Mouse (Mus musculus): ENCODE data around the gene Nhsl1. TPM values are rescaled to one million over a fixed set of nuclear protein-coding genes. Genes with fewer than 3 reads are reported as not detected.

Gene Nhsl1
- polyA plus RNA-seq, 1 experiment from 2014 or later: 23.4 TPM

- WGBS: 67% methylated on average over 8 of the region's 8 CpGs
- no peak for DNase-seq (ENCODE audit: low spot score)
- Histone ChIP-seq H3K27ac (ENCODE audit: low read depth, low read length) (no peak overlapping the region), H3K36me3 (ENCODE audit: control insufficient read depth, insufficient read depth, low read length) (no peaks in the 10 kb centered on the region), H3K4me1 (replicated peaks; ENCODE audit: control insufficient read depth, insufficient read depth, low read length) (no peaks in the 10 kb centered on the region), H3K9me3 (ENCODE audit: control insufficient read depth, low read length) (no peaks in the 10 kb centered on the region), H3K27me3 (ENCODE audit: control insufficient read depth, insufficient read depth, low read length) (no peaks in the 10 kb centered on the region), H3K9ac (ENCODE audit: low read depth, low read length) (no peak overlapping the region), H3K4me3 (ENCODE audit: low read depth, low read length) (no peak overlapping the region), H3K4me2 (replicated peaks; ENCODE audit: low read depth, low read length) (no peak overlapping the region)
- no peak for ATAC-seq (ENCODE audit: low FRiP score)
These were observed 111.4 kb downstream of the Nhsl1 start for GRCm38 (mm10) chr10:18430141-18430540.

- peak; percentile 62 for ATAC-seq (ENCODE audit: low FRiP score)
These were observed 112.2 kb downstream of the Nhsl1 start for GRCm38 (mm10) chr10:18430973-18431372.

GRCm38 (mm10) chr10:18431546-18431945 lies 112.8 kb downstream of the Nhsl1 start:
- H3K4me3 ChIP-seq (ENCODE audit: low read depth, low read length): no peak overlapping the region
- DNase-seq (ENCODE audit: low spot score): no peak
- no peaks in the 10 kb centered on the region for H3K9me3 ChIP-seq (ENCODE audit: control insufficient read depth, low read length)
- 80% methylated on average over 3 of the region's 3 CpGs for WGBS
- ATAC-seq (ENCODE audit: low FRiP score): no peak
- H3K36me3 ChIP-seq (ENCODE audit: control insufficient read depth, insufficient read depth, low read length): no peaks in the 10 kb centered on the region
- no peak overlapping the region for H3K27ac ChIP-seq (ENCODE audit: low read depth, low read length)
- no peaks in the 10 kb centered on the region for H3K27me3 ChIP-seq (ENCODE audit: control insufficient read depth, insufficient read depth, low read length)
- H3K4me2 ChIP-seq (replicated peaks; ENCODE audit: low read depth, low read length): no peak overlapping the region
- H3K4me1 ChIP-seq (replicated peaks; ENCODE audit: control insufficient read depth, insufficient read depth, low read length): peaks cover 3% of the 10 kb centered on the region
- H3K9ac ChIP-seq (ENCODE audit: low read depth, low read length): no peak overlapping the region

More at GRCm38 (mm10) chr10:18430973-18431372, 112.2 kb downstream of the Nhsl1 start:
- H3K27ac ChIP-seq (ENCODE audit: low read depth, low read length): peak overlapping the region; percentile 51; the same call in 1 of the 2 replicates
- no peaks in the 10 kb centered on the region for H3K36me3 ChIP-seq (ENCODE audit: control insufficient read depth, insufficient read depth, low read length)
- H3K4me1 ChIP-seq (replicated peaks; ENCODE audit: control insufficient read depth, insufficient read depth, low read length): no peaks in the 10 kb centered on the region; the same call in 1 of the 2 replicates
- peak; percentile 54 for DNase-seq (ENCODE audit: low spot score)
- whole genome bisulfite sequencing: 4% methylated on average over 18 of the region's 18 CpGs
- no peaks in the 10 kb centered on the region for H3K27me3 ChIP-seq (ENCODE audit: control insufficient read depth, insufficient read depth, low read length)
- H3K9ac ChIP-seq (ENCODE audit: low read depth, low read length): peak overlapping the region; percentile 40; the same call in 1 of the 2 replicates
- peak overlapping the region; percentile 47 for H3K4me2 ChIP-seq (replicated peaks; ENCODE audit: low read depth, low read length)
- no peaks in the 10 kb centered on the region for H3K9me3 ChIP-seq (ENCODE audit: control insufficient read depth, low read length)
- peak overlapping the region; percentile 28 for H3K4me3 ChIP-seq (ENCODE audit: low read depth, low read length)

- DNase-seq (ENCODE audit: low spot score) (no peak), ATAC-seq (ENCODE audit: low FRiP score) (no peak)
- H3K9me3 ChIP-seq (ENCODE audit: control insufficient read depth, low read length): no peaks in the 10 kb centered on the region
- no peak overlapping the region for H3K4me3 ChIP-seq (ENCODE audit: low read depth, low read length)
- WGBS: 73% methylated on average over 6 of the region's 6 CpGs
- no peak overlapping the region for H3K27ac ChIP-seq (ENCODE audit: low read depth, low read length)
- no peak overlapping the region for H3K9ac ChIP-seq (ENCODE audit: low read depth, low read length)
- no peaks in the 10 kb centered on the region for H3K36me3 ChIP-seq (ENCODE audit: control insufficient read depth, insufficient read depth, low read length)
- H3K4me2 ChIP-seq (replicated peaks; ENCODE audit: low read depth, low read length): no peak overlapping the region
- H3K27me3 ChIP-seq (ENCODE audit: control insufficient read depth, insufficient read depth, low read length): no peaks in the 10 kb centered on the region
- peaks cover 3% of the 10 kb centered on the region for H3K4me1 ChIP-seq (replicated peaks; ENCODE audit: control insufficient read depth, insufficient read depth, low read length)
These were observed 116.7 kb downstream of the Nhsl1 start for GRCm38 (mm10) chr10:18435454-18435853.

GRCm38 (mm10) chr10:18435938-18436337 lies 117.2 kb downstream of the Nhsl1 start:
- Histone ChIP-seq H3K9me3 (ENCODE audit: control insufficient read depth, low read length) (no peaks in the 10 kb centered on the region), H3K4me1 (replicated peaks; ENCODE audit: control insufficient read depth, insufficient read depth, low read length) (peaks cover 3% of the 10 kb centered on the region), H3K27me3 (ENCODE audit: control insufficient read depth, insufficient read depth, low read length) (no peaks in the 10 kb centered on the region), H3K27ac (ENCODE audit: low read depth, low read length) (no peak overlapping the region), H3K4me3 (ENCODE audit: low read depth, low read length) (no peak overlapping the region), H3K36me3 (ENCODE audit: control insufficient read depth, insufficient read depth, low read length) (no peaks in the 10 kb centered on the region), H3K9ac (ENCODE audit: low read depth, low read length) (no peak overlapping the region), H3K4me2 (replicated peaks; ENCODE audit: low read depth, low read length) (no peak overlapping the region)
- no peak for DNase-seq (ENCODE audit: low spot score)
- ATAC-seq (ENCODE audit: low FRiP score): no peak
- WGBS: 58% methylated on average over 7 of the region's 7 CpGs

GRCm38 (mm10) chr10:18437584-18437983 lies 118.8 kb downstream of the Nhsl1 start:
- Histone ChIP-seq H3K9ac (ENCODE audit: low read depth, low read length) (no peak overlapping the region), H3K4me3 (ENCODE audit: low read depth, low read length) (no peak overlapping the region), H3K36me3 (ENCODE audit: control insufficient read depth, insufficient read depth, low read length) (no peaks in the 10 kb centered on the region), H3K4me1 (replicated peaks; ENCODE audit: control insufficient read depth, insufficient read depth, low read length) (peaks cover 3% of the 10 kb centered on the region), H3K27me3 (ENCODE audit: control insufficient read depth, insufficient read depth, low read length) (no peaks in the 10 kb centered on the region), H3K4me2 (replicated peaks; ENCODE audit: low read depth, low read length) (no peak overlapping the region), H3K27ac (ENCODE audit: low read depth, low read length) (no peak overlapping the region), H3K9me3 (ENCODE audit: control insufficient read depth, low read length) (no peaks in the 10 kb centered on the region)
- DNase-seq (ENCODE audit: low spot score) (no peak), ATAC-seq (ENCODE audit: low FRiP score) (no peak)
- 51% methylated on average over 2 of the region's 2 CpGs for WGBS

GRCm38 (mm10) chr10:18445603-18446358 lies 127.0 kb downstream of the Nhsl1 start:
- Histone ChIP-seq H3K9me3 (ENCODE audit: control insufficient read depth, low read length) (no peaks in the 10 kb centered on the region), H3K27ac (ENCODE audit: low read depth, low read length) (no peak overlapping the region), H3K27me3 (ENCODE audit: control insufficient read depth, insufficient read depth, low read length) (no peaks in the 10 kb centered on the region), H3K9ac (ENCODE audit: low read depth, low read length) (no peak overlapping the region), H3K36me3 (ENCODE audit: control insufficient read depth, insufficient read depth, low read length) (no peaks in the 10 kb centered on the region), H3K4me3 (ENCODE audit: low read depth, low read length) (no peak overlapping the region), H3K4me2 (replicated peaks; ENCODE audit: low read depth, low read length) (no peak overlapping the region; the same call in 1 of the 2 replicates), H3K4me1 (replicated peaks; ENCODE audit: control insufficient read depth, insufficient read depth, low read length) (peaks cover 6% of the 10 kb centered on the region)
- ATAC-seq (ENCODE audit: low FRiP score) (peak; percentile 77), DNase-seq (ENCODE audit: low spot score) (no peak)
- 19% methylated on average over 6 of the region's 6 CpGs for WGBS

GRCm38 (mm10) chr10:18446359-18446820 lies 127.6 kb downstream of the Nhsl1 start:
- Histone ChIP-seq H3K4me2 (replicated peaks; ENCODE audit: low read depth, low read length) (no peak overlapping the region; the same call in 1 of the 2 replicates), H3K9ac (ENCODE audit: low read depth, low read length) (no peak overlapping the region), H3K4me1 (replicated peaks; ENCODE audit: control insufficient read depth, insufficient read depth, low read length) (peaks cover 6% of the 10 kb centered on the region), H3K4me3 (ENCODE audit: low read depth, low read length) (no peak overlapping the region), H3K27ac (ENCODE audit: low read depth, low read length) (no peak overlapping the region), H3K36me3 (ENCODE audit: control insufficient read depth, insufficient read depth, low read length) (no peaks in the 10 kb centered on the region), H3K9me3 (ENCODE audit: control insufficient read depth, low read length) (no peaks in the 10 kb centered on the region), H3K27me3 (ENCODE audit: control insufficient read depth, insufficient read depth, low read length) (no peaks in the 10 kb centered on the region)
- no peak for DNase-seq (ENCODE audit: low spot score)
- WGBS: 7% methylated on average over 5 of the region's 7 CpGs
- ATAC-seq (ENCODE audit: low FRiP score): peak; percentile 58

- 65% methylated on average over 4 of the region's 4 CpGs for WGBS
- no peak overlapping the region for H3K27ac ChIP-seq (ENCODE audit: low read depth, low read length)
- no peaks in the 10 kb centered on the region for H3K9me3 ChIP-seq (ENCODE audit: control insufficient read depth, low read length)
- H3K36me3 ChIP-seq (ENCODE audit: control insufficient read depth, insufficient read depth, low read length): no peaks in the 10 kb centered on the region
- no peak for DNase-seq (ENCODE audit: low spot score)
- no peak for ATAC-seq (ENCODE audit: low FRiP score)
- no peaks in the 10 kb centered on the region for H3K27me3 ChIP-seq (ENCODE audit: control insufficient read depth, insufficient read depth, low read length)
- H3K4me3 ChIP-seq (ENCODE audit: low read depth, low read length): no peak overlapping the region
- H3K9ac ChIP-seq (ENCODE audit: low read depth, low read length): no peak overlapping the region
- peaks cover 6% of the 10 kb centered on the region for H3K4me1 ChIP-seq (replicated peaks; ENCODE audit: control insufficient read depth, insufficient read depth, low read length)
- no peak overlapping the region for H3K4me2 ChIP-seq (replicated peaks; ENCODE audit: low read depth, low read length)
These were observed 128.5 kb downstream of the Nhsl1 start for GRCm38 (mm10) chr10:18447299-18447698.

All from hindbrain, embryonic 11.5 days (tissue).